Comparison of ENCODE assay signal across 8 mouse cellular contexts in the genomic region with DNA sequence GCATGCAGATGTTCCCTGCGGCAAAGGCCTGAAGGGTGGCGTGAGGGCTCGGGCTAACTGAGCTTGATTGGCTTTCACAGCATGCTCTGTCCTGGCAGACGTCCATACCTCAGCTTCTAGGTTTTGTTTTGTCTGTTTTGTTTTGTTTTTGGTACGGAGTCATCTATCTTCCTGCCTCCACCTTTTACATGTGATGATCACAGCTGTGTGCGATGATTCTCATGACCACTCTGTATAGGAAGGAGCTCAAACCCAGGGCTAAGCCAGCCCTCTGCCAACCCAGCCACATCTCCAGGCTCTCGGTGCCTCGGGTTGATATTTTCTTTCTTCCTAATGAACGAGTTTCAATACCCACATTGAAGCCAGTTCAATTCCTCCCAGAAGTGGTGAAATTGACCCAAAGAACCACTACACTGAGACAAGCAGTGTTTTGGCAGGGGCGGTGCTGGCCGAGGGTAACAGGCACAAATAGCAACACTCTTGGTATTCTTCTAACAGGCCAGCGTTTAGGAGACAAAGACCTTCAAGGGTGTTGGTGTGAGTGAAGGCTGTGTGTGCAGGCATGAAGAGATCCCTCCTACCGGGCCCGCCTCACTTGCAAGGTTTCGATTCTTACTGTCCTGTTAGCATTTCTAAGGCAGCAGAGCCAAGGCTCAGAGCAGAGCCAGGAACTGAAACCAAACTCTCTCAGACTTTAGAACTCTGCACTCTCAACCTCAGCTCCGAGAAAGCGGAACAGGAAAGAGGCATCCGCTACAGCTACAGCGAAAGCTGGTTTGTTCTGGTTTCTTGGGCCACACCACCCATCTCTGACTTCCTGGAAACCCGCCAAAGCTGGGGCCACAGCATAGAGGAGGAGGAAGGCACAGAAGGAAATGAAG. TPM values are rescaled to one million over a fixed set of nuclear protein-coding genes. Genes with fewer than 3 reads are reported as not detected.
DNase-seq lines count a peak whose midpoint lies in the region; ATAC-seq and TF ChIP-seq lines count a peak whose summit lies in the region.

No protein-coding gene starts in this region.

- no peak for TF ChIP-seq CTCF in testis, adult 2 months (IDR thresholded peaks at IDR 0.05; ENCODE audit: control insufficient read depth, insufficient read depth, insufficient replicate concordance, low read depth, low read length)

- intact Hi-C loops in heart, postnatal 10 days (cut with DNase I) = no loop called here

- 23% methylated on average over 20 of the region's 20 CpGs for WGBS in large intestine, adult 2 months

- no peak for TF ChIP-seq POLR2A in testis, adult 2 months (IDR thresholded peaks at IDR 0.05; ENCODE audit: control insufficient read depth, low read depth, low read length)

- peak overlapping the region; percentile 60; the same call in 1 of the 2 replicates for H3K27ac ChIP-seq in testis, adult 2 months (ENCODE audit: control insufficient read depth, insufficient read depth, low read depth, low read length)

- H3K27me3 ChIP-seq in erythroblast, embryonic 14.5 days (ENCODE audit: control insufficient read depth) = no peaks in the 10 kb centered on the region
- H3K27me3 ChIP-seq in testis, adult 2 months (ENCODE audit: control insufficient read depth, insufficient read depth, low read length) = no peaks in the 10 kb centered on the region

- no peak for DNase-seq in frontal cortex, postnatal 36 days (ENCODE audit: low spot score in 2 of 2)
- DNase-seq in MN1 (ENCODE audit: low spot score) = peak; percentile 48
- peak; percentile 77 to 83 for DNase-seq in heart, postnatal 10 days
- DNase-seq in large intestine, adult 2 months (ENCODE audit: low read depth, low spot score) = peak; percentile 98

- peaks cover 18% of the 10 kb centered on the region for H3K36me3 ChIP-seq in erythroblast, embryonic 14.5 days (ENCODE audit: control insufficient read depth)
- no peaks in the 10 kb centered on the region for H3K36me3 ChIP-seq in testis, adult 2 months (ENCODE audit: control insufficient read depth, insufficient read depth, low read length)

- 0 out of 2 replicates have a peak, but pooled peaks have one; percentile 38 for ATAC-seq in frontal cortex, adult (ENCODE audit: low TSS enrichment)
- ATAC-seq in megakaryocyte, adult 5-6 weeks (ENCODE audit: poor library complexity, severe bottlenecking) = peak; percentile 83

- peak overlapping the region; percentile 65 for H3K4me3 ChIP-seq in erythroblast, embryonic 14.5 days (replicated peaks)
- H3K4me3 ChIP-seq in testis, adult 2 months (ENCODE audit: control insufficient read depth, low read depth, low read length) = no peak overlapping the region

- peaks cover 15% of the 10 kb centered on the region for H3K9me3 ChIP-seq in erythroblast, embryonic 14.5 days (ENCODE audit: control insufficient read depth, low read length)

- peaks cover 53% of the 10 kb centered on the region for H3K4me1 ChIP-seq in erythroblast, embryonic 14.5 days (ENCODE audit: control insufficient read depth)
- H3K4me1 ChIP-seq in testis, adult 2 months (ENCODE audit: control insufficient read depth, insufficient read depth, low read length) = no peaks in the 10 kb centered on the region

RNA-seq across cellular contexts. Expression of a gene that starts 15.8 kb away (rescaled TPM):
- polyA plus RNA-seq in erythroblast, embryonic 14.5 days (2012) = 0.24 and 1.2 TPM in 2 replicates
- 10 to 100 TPM; 21.0 to 29.1 TPM for total RNA-seq in heart, postnatal 10 days (2021)
- 6.1 and 8.8 TPM in 2 replicates for polyA plus RNA-seq in large intestine, adult 2 months (2012; rRNA removed)
- 123 and 137 TPM in 2 replicates for total RNA-seq in megakaryocyte, adult 5-6 weeks (2015)
- total RNA-seq in megakaryocyte, adult 5-6 weeks (2017) = 216 and 248 TPM in 2 replicates
- 9.6 and 11.6 TPM in 2 replicates for polyA plus RNA-seq in testis, adult 2 months (2012; rRNA removed)

Comparison
In these comparisons a context has a peak if more than half of its experiments do, and no peak if none do; other contexts are left out.
1. DNase-seq: peak in MN1 (single experiment), heart, postnatal 10 days (2 of 2) and large intestine, adult 2 months (single experiment); none in frontal cortex, postnatal 36 days (0 of 2).